Mouse (Mus musculus): ENCODE data around the gene Sgms1. TPM values are rescaled to one million over a fixed set of nuclear protein-coding genes. Genes with fewer than 3 reads are reported as not detected.

The Sgms1 gene
- polyA plus RNA-seq, 1 experiment = 40.7 TPM

DNA sequence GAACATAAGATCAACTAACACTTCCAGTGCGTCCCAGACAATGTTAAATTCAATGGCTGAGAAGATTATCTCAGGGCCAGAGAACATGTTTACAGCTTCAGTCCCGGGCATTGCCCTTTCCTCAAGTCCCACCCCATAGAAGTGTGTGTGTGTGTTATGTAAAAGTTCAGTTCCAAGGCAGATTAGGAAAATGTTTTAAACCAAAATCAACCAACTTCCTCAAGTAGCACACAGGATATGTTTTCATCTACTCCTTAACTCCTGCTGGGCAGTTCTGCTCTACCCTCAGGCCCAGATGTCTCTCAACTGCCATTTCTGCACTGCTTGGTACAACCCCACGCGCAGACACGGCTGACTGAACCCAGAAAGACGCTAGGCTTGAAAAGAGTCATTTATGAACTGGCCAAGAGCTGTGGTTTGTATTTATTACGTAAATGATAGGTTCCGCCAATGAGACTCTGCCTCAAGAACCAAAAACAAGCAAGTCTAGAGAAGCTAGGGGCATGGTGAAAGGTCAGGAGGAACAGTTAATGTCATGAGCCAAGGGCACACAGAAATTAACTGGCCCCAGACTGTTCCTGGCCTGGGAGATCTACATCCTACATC lies 134.7 kb downstream of the Sgms1 start:
- no peaks in the 10 kb centered on the region for H3K27me3 ChIP-seq (replicated peaks; ENCODE audit: control insufficient read depth, insufficient read depth, low read length)
- H3K4me1 ChIP-seq (ENCODE audit: control insufficient read depth, insufficient read depth, low read length) = peaks cover 21% of the 10 kb centered on the region
- no peak overlapping the region for H3K4me3 ChIP-seq (ENCODE audit: insufficient read depth, low read depth, low read length)
- DNase-seq = peak; percentile 79
- H3K36me3 ChIP-seq (ENCODE audit: control insufficient read depth, insufficient read depth, low read length) = no peaks in the 10 kb centered on the region
- TF ChIP-seq POLR2A (IDR thresholded peaks at IDR 0.05; ENCODE audit: low read depth, low read length) = no peak
- no peak for TF ChIP-seq CTCF (conservative IDR thresholded peaks at IDR 0.05; ENCODE audit: insufficient read depth, insufficient read length, low read depth, low read length)
- H3K27ac ChIP-seq (ENCODE audit: insufficient read depth, low read depth, low read length) = peak overlapping the region; percentile 93
- 27% methylated on average over 8 of the region's 8 CpGs for WGBS

GRCm38 (mm10) chr19:32254204-32254603 lies 135.3 kb downstream of the Sgms1 start:
- Histone ChIP-seq H3K4me1 (ENCODE audit: control insufficient read depth, insufficient read depth, low read length) (peaks cover 14% of the 10 kb centered on the region), H3K36me3 (ENCODE audit: control insufficient read depth, insufficient read depth, low read length) (no peaks in the 10 kb centered on the region), H3K27me3 (replicated peaks; ENCODE audit: control insufficient read depth, insufficient read depth, low read length) (no peaks in the 10 kb centered on the region), H3K4me3 (ENCODE audit: insufficient read depth, low read depth, low read length) (no peak overlapping the region), H3K27ac (ENCODE audit: insufficient read depth, low read depth, low read length) (no peak overlapping the region)
- no peak for DNase-seq
- TF ChIP-seq POLR2A (IDR thresholded peaks at IDR 0.05; ENCODE audit: low read depth, low read length) (no peak), CTCF (conservative IDR thresholded peaks at IDR 0.05; ENCODE audit: insufficient read depth, insufficient read length, low read depth, low read length) (no peak)
- WGBS = 72% methylated on average over 2 of the region's 2 CpGs

GRCm38 (mm10) chr19:32252987-32253386 lies 136.5 kb downstream of the Sgms1 start:
- Histone ChIP-seq H3K4me3 (ENCODE audit: insufficient read depth, low read depth, low read length) (no peak overlapping the region), H3K4me1 (ENCODE audit: control insufficient read depth, insufficient read depth, low read length) (peaks cover 11% of the 10 kb centered on the region), H3K27me3 (replicated peaks; ENCODE audit: control insufficient read depth, insufficient read depth, low read length) (no peaks in the 10 kb centered on the region), H3K27ac (ENCODE audit: insufficient read depth, low read depth, low read length) (no peak overlapping the region), H3K36me3 (ENCODE audit: control insufficient read depth, insufficient read depth, low read length) (no peaks in the 10 kb centered on the region)
- 83% methylated on average over 7 of the region's 7 CpGs for WGBS
- TF ChIP-seq CTCF (conservative IDR thresholded peaks at IDR 0.05; ENCODE audit: insufficient read depth, insufficient read length, low read depth, low read length) = no peak
- DNase-seq = no peak

- H3K4me1 ChIP-seq (ENCODE audit: control insufficient read depth, insufficient read depth, low read length) = peaks cover 11% of the 10 kb centered on the region
- H3K36me3 ChIP-seq (ENCODE audit: control insufficient read depth, insufficient read depth, low read length) = no peaks in the 10 kb centered on the region
- DNase-seq = no peak
- H3K27me3 ChIP-seq (replicated peaks; ENCODE audit: control insufficient read depth, insufficient read depth, low read length) = no peaks in the 10 kb centered on the region
- no peak for TF ChIP-seq CTCF (conservative IDR thresholded peaks at IDR 0.05; ENCODE audit: insufficient read depth, insufficient read length, low read depth, low read length)
- WGBS = 64% methylated on average over 3 of the region's 3 CpGs
- no peak overlapping the region for H3K4me3 ChIP-seq (ENCODE audit: insufficient read depth, low read depth, low read length)
- no peak overlapping the region for H3K27ac ChIP-seq (ENCODE audit: insufficient read depth, low read depth, low read length)
Observed at GRCm38 (mm10) chr19:32252451-32252850, 137.1 kb downstream of the Sgms1 start.

DNA sequence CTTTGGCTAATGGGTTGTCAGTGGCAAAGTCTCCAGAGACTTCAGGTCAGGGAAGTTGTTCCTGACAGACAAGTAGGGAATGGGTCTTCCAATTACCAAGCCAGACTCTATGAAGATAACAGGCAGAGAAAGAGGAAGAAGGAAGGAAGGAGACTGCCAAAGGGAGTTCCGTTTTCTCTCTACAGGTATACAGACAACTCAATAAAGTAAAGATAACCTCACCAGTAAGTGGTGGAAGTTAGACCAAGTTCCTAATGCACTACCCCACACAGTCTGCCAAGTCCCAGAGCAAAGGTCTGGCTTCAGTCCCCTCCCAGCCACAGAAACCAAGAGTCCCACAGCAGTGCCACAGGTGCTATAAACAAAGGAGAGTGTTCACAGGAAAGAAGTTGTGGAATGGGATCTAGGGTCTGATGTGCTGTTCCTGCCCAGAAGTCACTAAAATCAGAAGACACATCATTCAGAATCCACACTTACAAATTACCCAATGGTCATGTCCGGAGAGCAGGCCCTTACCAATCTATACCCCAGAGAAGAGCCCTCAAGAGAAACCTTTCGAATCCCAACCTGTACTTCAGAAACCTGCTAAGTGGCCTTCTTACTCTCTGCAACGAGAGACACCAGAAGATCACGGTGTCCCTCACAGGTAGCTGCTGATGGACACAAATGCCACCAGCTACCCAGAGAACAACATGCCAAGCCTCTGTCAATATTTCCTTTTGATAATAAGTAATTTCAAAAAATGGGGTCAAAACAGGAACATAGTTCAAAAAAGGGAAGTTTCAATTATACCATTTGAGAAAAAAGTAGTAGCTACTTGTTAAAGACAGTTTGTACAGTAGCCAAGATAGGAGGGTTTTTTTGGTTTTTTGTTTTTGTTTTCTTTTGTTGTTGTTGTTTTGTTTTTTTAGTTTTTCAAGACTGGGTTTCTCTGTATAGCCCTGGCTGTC lies 140.1 kb downstream of the Sgms1 start:
- 83% methylated on average over 5 of the region's 5 CpGs for WGBS
- Histone ChIP-seq H3K36me3 (ENCODE audit: control insufficient read depth, insufficient read depth, low read length) (no peaks in the 10 kb centered on the region), H3K4me1 (ENCODE audit: control insufficient read depth, insufficient read depth, low read length) (peaks cover 4% of the 10 kb centered on the region; the same call in 1 of the 2 replicates), H3K4me3 (ENCODE audit: insufficient read depth, low read depth, low read length) (no peak overlapping the region), H3K27me3 (replicated peaks; ENCODE audit: control insufficient read depth, insufficient read depth, low read length) (no peaks in the 10 kb centered on the region), H3K27ac (ENCODE audit: insufficient read depth, low read depth, low read length) (no peak overlapping the region)
- peak; percentile 49 for DNase-seq
- no peak for TF ChIP-seq POLR2A (IDR thresholded peaks at IDR 0.05; ENCODE audit: low read depth, low read length)
- no peak for TF ChIP-seq CTCF (conservative IDR thresholded peaks at IDR 0.05; ENCODE audit: insufficient read depth, insufficient read length, low read depth, low read length)

DNA sequence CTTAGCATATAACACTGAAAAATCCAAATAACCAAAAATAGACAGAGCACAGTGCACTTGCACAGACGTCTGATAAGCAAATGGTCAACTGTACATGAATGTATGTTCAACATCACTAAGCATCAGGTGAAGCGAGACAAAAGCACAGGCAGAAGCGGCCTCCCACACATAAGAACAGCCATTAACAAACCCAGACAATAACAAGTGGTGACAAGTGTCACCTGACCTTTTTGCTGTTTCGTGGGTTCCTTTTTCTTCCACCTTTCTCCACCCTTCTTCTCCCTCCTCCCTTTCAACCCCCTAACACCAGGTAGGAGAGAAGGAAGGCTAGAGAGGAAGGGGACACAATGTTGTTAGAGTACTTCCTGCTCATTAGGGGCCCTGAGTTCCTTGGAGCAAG lies 144.6 kb downstream of the Sgms1 start:
- Histone ChIP-seq H3K4me1 (ENCODE audit: control insufficient read depth, insufficient read depth, low read length) (peaks cover 8% of the 10 kb centered on the region), H3K4me3 (ENCODE audit: insufficient read depth, low read depth, low read length) (no peak overlapping the region), H3K36me3 (ENCODE audit: control insufficient read depth, insufficient read depth, low read length) (no peaks in the 10 kb centered on the region), H3K27ac (ENCODE audit: insufficient read depth, low read depth, low read length) (no peak overlapping the region), H3K27me3 (replicated peaks; ENCODE audit: control insufficient read depth, insufficient read depth, low read length) (no peaks in the 10 kb centered on the region)
- 65% methylated on average over 4 of the region's 4 CpGs for WGBS
- no peak for DNase-seq
- TF ChIP-seq CTCF (conservative IDR thresholded peaks at IDR 0.05; ENCODE audit: insufficient read depth, insufficient read length, low read depth, low read length) = no peak
- TF ChIP-seq POLR2A (IDR thresholded peaks at IDR 0.05; ENCODE audit: low read depth, low read length) = no peak

- no peak for DNase-seq
- H3K4me3 ChIP-seq (ENCODE audit: insufficient read depth, low read depth, low read length) = no peak overlapping the region
- H3K4me1 ChIP-seq (ENCODE audit: control insufficient read depth, insufficient read depth, low read length) = peaks cover 11% of the 10 kb centered on the region
- no peaks in the 10 kb centered on the region for H3K36me3 ChIP-seq (ENCODE audit: control insufficient read depth, insufficient read depth, low read length)
- no peaks in the 10 kb centered on the region for H3K27me3 ChIP-seq (replicated peaks; ENCODE audit: control insufficient read depth, insufficient read depth, low read length)
- WGBS = 93% methylated on average over 9 of the region's 9 CpGs
- H3K27ac ChIP-seq (ENCODE audit: insufficient read depth, low read depth, low read length) = no peak overlapping the region
- no peak for TF ChIP-seq POLR2A (IDR thresholded peaks at IDR 0.05; ENCODE audit: low read depth, low read length)
- TF ChIP-seq CTCF (conservative IDR thresholded peaks at IDR 0.05; ENCODE audit: insufficient read depth, insufficient read length, low read depth, low read length) = no peak
Observed at GRCm38 (mm10) chr19:32243246-32243645, 146.3 kb downstream of the Sgms1 start.
